Mouse (Mus musculus): Measurements from ENCODE around the gene Ccdc181. TPM values are rescaled to one million over a fixed set of nuclear protein-coding genes. Genes with fewer than 3 reads are reported as not detected.

The Ccdc181 gene
- polyA plus RNA-seq, 1 experiment from 2014 or later, result 8.3 TPM

GRCm38 (mm10) chr1:164296473-164296872, 21.1 kb downstream of the Ccdc181 start:
- Histone ChIP-seq H3K9me3 (no peaks in the 10 kb centered on the region), H3K4me1 (no peaks in the 10 kb centered on the region), H3K36me3 (replicated peaks) (peaks cover 95% of the 10 kb centered on the region), H3K27me3 (replicated peaks; ENCODE audit: low read depth, poor library complexity, severe bottlenecking) (no peaks in the 10 kb centered on the region), H3K27ac (replicated peaks) (no peak overlapping the region), H3K4me3 (no peak overlapping the region)
- WGBS, result 96% methylated on average over 4 of the region's 5 CpGs
- no peak for DNase-seq (ENCODE audit: low spot score)

GRCm38 (mm10) chr1:164301949-164302348, 26.6 kb downstream of the Ccdc181 start:
- whole genome bisulfite sequencing, result 90% methylated on average over 4 of the region's 4 CpGs
- Histone ChIP-seq H3K4me1 (peaks cover 7% of the 10 kb centered on the region), H3K27me3 (replicated peaks; ENCODE audit: low read depth, poor library complexity, severe bottlenecking) (no peaks in the 10 kb centered on the region), H3K9me3 (no peaks in the 10 kb centered on the region), H3K4me3 (no peak overlapping the region), H3K36me3 (replicated peaks) (peaks cover 75% of the 10 kb centered on the region), H3K27ac (replicated peaks) (no peak overlapping the region)
- no peak for DNase-seq (ENCODE audit: low spot score)

- Histone ChIP-seq H3K9me3 (no peaks in the 10 kb centered on the region), H3K4me1 (peaks cover 14% of the 10 kb centered on the region), H3K4me3 (no peak within 1 kb of the TSS), H3K27ac (replicated peaks) (no peak within 1 kb of the TSS), H3K36me3 (replicated peaks) (peaks cover 57% of the 10 kb centered on the region), H3K27me3 (replicated peaks; ENCODE audit: low read depth, poor library complexity, severe bottlenecking) (no peaks in the 10 kb centered on the region)
- 87% methylated on average over 5 of the region's 5 CpGs for WGBS
- DNase-seq (ENCODE audit: low spot score), result no peak
Observed at GRCm38 (mm10) chr1:164303821-164304220, 28.4 kb downstream of the Ccdc181 start, which contains the start of gene Nme7. TSS of gene Nme7 (plus strand) at chr1:164304121.

GRCm38 (mm10) chr1:164307124-164307751, 31.9 kb downstream of the Ccdc181 start, which contains the start of gene Blzf1:
TSS of gene Blzf1 (minus strand) at chr1:164307489.
- H3K4me1 ChIP-seq, result peaks cover 14% of the 10 kb centered on the region
- H3K27me3 ChIP-seq (replicated peaks; ENCODE audit: low read depth, poor library complexity, severe bottlenecking), result no peaks in the 10 kb centered on the region
- under 1% methylated on average over 35 of the region's 35 CpGs for WGBS
- DNase-seq (ENCODE audit: low spot score), result peak; percentile 99
- peak within 1 kb of the TSS; percentile 85 for H3K4me3 ChIP-seq
- H3K9me3 ChIP-seq, result no peaks in the 10 kb centered on the region
- H3K36me3 ChIP-seq (replicated peaks), result peaks cover 30% of the 10 kb centered on the region
- peak within 1 kb of the TSS; percentile 83 for H3K27ac ChIP-seq (replicated peaks)

DNA sequence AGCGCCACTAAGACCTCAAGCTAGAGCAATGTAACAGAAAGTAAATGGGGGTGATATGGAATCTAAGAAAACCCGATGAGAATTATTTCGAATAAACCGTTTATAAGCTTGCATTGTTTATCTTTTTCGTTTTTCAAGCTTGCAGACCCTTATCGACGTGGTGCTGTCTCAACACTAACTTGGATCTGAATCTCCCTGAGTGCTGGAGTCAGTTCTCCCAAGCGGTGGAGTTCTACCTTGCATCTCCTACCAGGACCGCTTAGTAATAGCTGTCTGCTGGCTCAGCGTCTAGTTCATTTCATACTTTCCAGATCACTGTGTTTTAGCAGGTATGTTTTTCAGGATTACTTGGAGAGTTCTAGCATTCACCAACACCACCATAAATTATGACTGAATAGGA, 32.5 kb downstream of the Ccdc181 start:
- peaks cover 14% of the 10 kb centered on the region for H3K4me1 ChIP-seq
- H3K36me3 ChIP-seq (replicated peaks), result peaks cover 29% of the 10 kb centered on the region
- 13% methylated on average over 10 of the region's 10 CpGs for WGBS
- no peaks in the 10 kb centered on the region for H3K27me3 ChIP-seq (replicated peaks; ENCODE audit: low read depth, poor library complexity, severe bottlenecking)
- DNase-seq (ENCODE audit: low spot score), result no peak
- peak overlapping the region; percentile 79 for H3K27ac ChIP-seq (replicated peaks)
- H3K9me3 ChIP-seq, result no peaks in the 10 kb centered on the region
- peak overlapping the region; percentile 85 for H3K4me3 ChIP-seq

- WGBS, result 91% methylated on average over 5 of the region's 5 CpGs
- Histone ChIP-seq H3K4me3 (no peak overlapping the region), H3K9me3 (no peaks in the 10 kb centered on the region), H3K27me3 (replicated peaks; ENCODE audit: low read depth, poor library complexity, severe bottlenecking) (no peaks in the 10 kb centered on the region), H3K36me3 (replicated peaks) (peaks cover 39% of the 10 kb centered on the region), H3K4me1 (no peaks in the 10 kb centered on the region), H3K27ac (replicated peaks) (no peak overlapping the region)
- DNase-seq (ENCODE audit: low spot score), result no peak
Observed at GRCm38 (mm10) chr1:164314085-164314484, 38.7 kb downstream of the Ccdc181 start.

DNA sequence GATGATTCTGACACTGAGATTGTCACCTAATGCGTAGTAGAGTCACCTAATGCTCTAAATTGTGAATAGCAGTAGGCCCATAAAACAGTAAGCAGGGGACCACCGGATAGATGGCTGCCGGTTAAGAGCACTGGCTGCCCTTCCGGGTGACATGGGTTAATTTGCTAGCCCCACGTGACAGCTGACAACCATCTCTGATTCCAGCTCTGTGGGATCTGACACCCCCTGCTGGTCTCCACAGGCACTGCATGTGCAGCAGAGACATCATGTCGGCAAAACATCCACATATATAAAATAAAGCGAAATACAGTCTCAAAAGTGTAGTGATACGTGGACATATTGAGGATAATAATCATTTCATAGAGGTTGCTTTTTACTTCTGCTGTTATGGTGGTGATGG, 39.9 kb downstream of the Ccdc181 start:
- no peak overlapping the region for H3K27ac ChIP-seq (replicated peaks)
- no peaks in the 10 kb centered on the region for H3K4me1 ChIP-seq
- DNase-seq (ENCODE audit: low spot score), result peak; percentile 51
- no peaks in the 10 kb centered on the region for H3K27me3 ChIP-seq (replicated peaks; ENCODE audit: low read depth, poor library complexity, severe bottlenecking)
- no peak overlapping the region for H3K4me3 ChIP-seq
- no peaks in the 10 kb centered on the region for H3K9me3 ChIP-seq
- WGBS, result 75% methylated on average over 8 of the region's 8 CpGs
- peaks cover 39% of the 10 kb centered on the region for H3K36me3 ChIP-seq (replicated peaks)

GRCm38 (mm10) chr1:164316697-164317096, 41.3 kb downstream of the Ccdc181 start:
- H3K4me1 ChIP-seq, result no peaks in the 10 kb centered on the region
- peak; percentile 78 for DNase-seq (ENCODE audit: low spot score)
- H3K36me3 ChIP-seq (replicated peaks), result peaks cover 33% of the 10 kb centered on the region
- H3K27me3 ChIP-seq (replicated peaks; ENCODE audit: low read depth, poor library complexity, severe bottlenecking), result no peaks in the 10 kb centered on the region
- H3K27ac ChIP-seq (replicated peaks), result no peak overlapping the region
- WGBS, result 33% methylated on average over 3 of the region's 3 CpGs
- no peak overlapping the region for H3K4me3 ChIP-seq
- no peaks in the 10 kb centered on the region for H3K9me3 ChIP-seq

GRCm38 (mm10) chr1:164317261-164317660, 41.9 kb downstream of the Ccdc181 start:
- WGBS, result 90% methylated on average over 9 of the region's 9 CpGs
- H3K4me1 ChIP-seq, result no peaks in the 10 kb centered on the region
- H3K36me3 ChIP-seq (replicated peaks), result peaks cover 31% of the 10 kb centered on the region

GRCm38 (mm10) chr1:164318474-164318873, 43.1 kb downstream of the Ccdc181 start:
- Histone ChIP-seq H3K36me3 (replicated peaks) (peaks cover 20% of the 10 kb centered on the region), H3K9me3 (no peaks in the 10 kb centered on the region), H3K27ac (replicated peaks) (no peak overlapping the region), H3K4me3 (no peak overlapping the region), H3K4me1 (no peaks in the 10 kb centered on the region), H3K27me3 (replicated peaks; ENCODE audit: low read depth, poor library complexity, severe bottlenecking) (no peaks in the 10 kb centered on the region)
- no peak for DNase-seq (ENCODE audit: low spot score)
- WGBS, result 90% methylated on average over 5 of the region's 5 CpGs

More at GRCm38 (mm10) chr1:164317261-164317660, 41.9 kb downstream of the Ccdc181 start:
- Histone ChIP-seq H3K9me3 (no peaks in the 10 kb centered on the region), H3K27me3 (replicated peaks; ENCODE audit: low read depth, poor library complexity, severe bottlenecking) (no peaks in the 10 kb centered on the region), H3K27ac (replicated peaks) (no peak overlapping the region), H3K4me3 (no peak overlapping the region)
- no peak for DNase-seq (ENCODE audit: low spot score)

- DNase-seq (ENCODE audit: low spot score), result no peak
- Histone ChIP-seq H3K36me3 (replicated peaks) (peaks cover 10% of the 10 kb centered on the region), H3K4me3 (no peak overlapping the region), H3K27ac (replicated peaks) (no peak overlapping the region), H3K27me3 (replicated peaks; ENCODE audit: low read depth, poor library complexity, severe bottlenecking) (no peaks in the 10 kb centered on the region), H3K9me3 (no peaks in the 10 kb centered on the region), H3K4me1 (no peaks in the 10 kb centered on the region)
- WGBS, result 84% methylated on average over 14 of the region's 14 CpGs
Observed at GRCm38 (mm10) chr1:164319542-164320140, 44.3 kb downstream of the Ccdc181 start.

- no peaks in the 10 kb centered on the region for H3K4me1 ChIP-seq
- DNase-seq (ENCODE audit: low spot score), result no peak
- peaks cover 4% of the 10 kb centered on the region for H3K36me3 ChIP-seq (replicated peaks)
- H3K27ac ChIP-seq (replicated peaks), result no peak overlapping the region
- no peak overlapping the region for H3K4me3 ChIP-seq
- H3K9me3 ChIP-seq, result no peaks in the 10 kb centered on the region
- H3K27me3 ChIP-seq (replicated peaks; ENCODE audit: low read depth, poor library complexity, severe bottlenecking), result no peaks in the 10 kb centered on the region
- 85% methylated on average over 5 of the region's 5 CpGs for WGBS
Observed at GRCm38 (mm10) chr1:164320731-164321130, 45.3 kb downstream of the Ccdc181 start.

DNA sequence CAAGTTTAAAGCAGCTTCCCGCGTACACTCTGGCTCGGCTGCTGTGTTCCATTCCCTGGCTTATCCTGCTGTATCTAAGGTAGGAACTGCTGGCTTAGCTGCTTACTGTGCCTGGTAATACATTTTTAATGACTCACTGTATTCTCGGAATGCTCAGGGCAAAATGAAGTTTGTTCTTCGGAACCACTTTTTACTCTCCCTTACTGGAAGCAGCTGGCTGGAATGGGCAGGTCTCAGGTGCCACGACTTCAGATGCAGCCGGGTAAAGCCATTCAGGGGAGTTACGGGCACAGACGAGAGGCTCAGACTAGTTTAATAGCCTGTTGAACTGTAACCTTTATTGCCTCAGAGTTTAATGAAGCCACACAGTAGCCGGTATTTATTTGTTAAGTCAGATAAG, 46.0 kb downstream of the Ccdc181 start:
- Histone ChIP-seq H3K9me3 (no peaks in the 10 kb centered on the region), H3K27me3 (replicated peaks; ENCODE audit: low read depth, poor library complexity, severe bottlenecking) (no peaks in the 10 kb centered on the region), H3K4me3 (no peak overlapping the region), H3K27ac (replicated peaks) (no peak overlapping the region), H3K36me3 (replicated peaks) (peaks cover 4% of the 10 kb centered on the region), H3K4me1 (no peaks in the 10 kb centered on the region)
- DNase-seq (ENCODE audit: low spot score), result no peak
- 89% methylated on average over 10 of the region's 10 CpGs for WGBS

All from embryonic facial prominence, embryonic 10.5 days (tissue).